Mouse (Mus musculus) MEL (cell line): ENCODE data around the gene Myo18a.

Source experiments
- CTCF ChIP-seq, 3 experiments: IDR thresholded peaks in 2 of 3; conservative IDR thresholded peaks in 1 of 3; 2 replicates each; pipeline ENCODE4 v1.5.1; 2011 to 2012; ENCODE audit warnings: low read length in 3 of 3, low read depth in 2 of 3, mild to moderate bottlenecking in 2 of 3, improper control_type of control experiment in 1 of 3, inconsistent platforms in 1 of 3, mixed read lengths in 1 of 3, moderate library complexity in 1 of 3; ENCODE audit not compliant: control insufficient read depth in 1 of 3, insufficient read depth in 1 of 3, poor library complexity in 1 of 3, severe bottlenecking in 1 of 3
- NELFE ChIP-seq: IDR thresholded peaks from 2 replicates; pipeline ENCODE4 v1.6.1; 2011; ENCODE audit warnings: low read depth, low read length, improper control_type of control experiment
- POLR2AphosphoS2 ChIP-seq: IDR thresholded peaks from 2 replicates; pipeline ENCODE4 v1.6.1; 2011; ENCODE audit warnings: low read length, improper control_type of control experiment
- SMC3 ChIP-seq: IDR thresholded peaks from 2 replicates; pipeline ENCODE4 v1.6.1; 2011; ENCODE audit warnings: low read depth, low read length, improper control_type of control experiment

GRCm38 (mm10) chr11:77852941-77853668, 90.1 kb downstream of the Myo18a start:
- no peak for TF ChIP-seq POLR2AphosphoS2
- no peak for TF ChIP-seq NELFE
- TF ChIP-seq SMC3: no peak
- no peak for TF ChIP-seq CTCF (IDR thresholded peaks at IDR 0.05 in 2 of 3, conservative IDR thresholded peaks at IDR 0.05 in 1 of 3; ENCODE audit: control insufficient read depth in 1 of 3, insufficient read depth in 1 of 3, low read depth in 2 of 3, low read length in 3 of 3, poor library complexity in 1 of 3, severe bottlenecking in 1 of 3)
